Mouse (Mus musculus) adipocyte (in vitro differentiated cells): ENCODE data around the gene Ctc1.

ENCODE experiments used
- DNase-seq: peaks from one replicate; pipeline ENCODE4 v3.0.0-alpha.2; 2016; ENCODE audit warnings: low spot score

Ctc1 gene

GRCm38 (mm10) chr11:69050748-69051147 is 35.0 kb downstream of the Ctc1 start:
- no peak for DNase-seq

GRCm38 (mm10) chr11:69051771-69052170 is 36.1 kb downstream of the Ctc1 start:
- DNase-seq = no peak

- DNase-seq = no peak
These were observed 37.2 kb downstream of the Ctc1 start for GRCm38 (mm10) chr11:69052824-69053421.

- no peak for DNase-seq
These were observed 38.1 kb downstream of the Ctc1 start for GRCm38 (mm10) chr11:69053848-69054247.

- no peak for DNase-seq
These were observed 42.6 kb downstream of the Ctc1 start for GRCm38 (mm10) chr11:69058265-69058664.

- DNase-seq = no peak
These were observed 43.1 kb downstream of the Ctc1 start for GRCm38 (mm10) chr11:69058729-69059356.

- DNase-seq = peak; percentile 98
These were observed 43.8 kb downstream of the Ctc1 start, which contains the start of gene Borcs6 for GRCm38 (mm10) chr11:69059357-69059974. TSS of gene Borcs6 (plus strand) at chr11:69059717.

GRCm38 (mm10) chr11:69059975-69060411 is 44.3 kb downstream of the Ctc1 start:
- no peak for DNase-seq

- DNase-seq = peak; percentile 40
These were observed 44.9 kb downstream of the Ctc1 start for GRCm38 (mm10) chr11:69060448-69061254.

- no peak for DNase-seq
These were observed 45.7 kb downstream of the Ctc1 start for GRCm38 (mm10) chr11:69061255-69061912.

- peak; percentile 78 for DNase-seq
These were observed 46.6 kb downstream of the Ctc1 start for GRCm38 (mm10) chr11:69062194-69062760.

GRCm38 (mm10) chr11:69062761-69063224 is 47.1 kb downstream of the Ctc1 start:
- DNase-seq = peak; percentile 97

- DNase-seq = peak; percentile 82
These were observed 47.9 kb downstream of the Ctc1 start for GRCm38 (mm10) chr11:69063413-69064201.

- DNase-seq = no peak
These were observed 48.8 kb downstream of the Ctc1 start for GRCm38 (mm10) chr11:69064259-69065133.

- DNase-seq = no peak
These were observed 49.7 kb downstream of the Ctc1 start for GRCm38 (mm10) chr11:69065394-69065925.

- DNase-seq = no peak
These were observed 50.6 kb downstream of the Ctc1 start for GRCm38 (mm10) chr11:69066163-69066861.

GRCm38 (mm10) chr11:69066956-69067355 is 51.2 kb downstream of the Ctc1 start:
- DNase-seq = peak; percentile 92

- DNase-seq = peak; percentile 39
These were observed 51.9 kb downstream of the Ctc1 start for GRCm38 (mm10) chr11:69067601-69068000.

- DNase-seq = no peak
These were observed 54.4 kb downstream of the Ctc1 start for GRCm38 (mm10) chr11:69070093-69070492.
